Mouse (Mus musculus): ENCODE measurements at regions not wholly inside any gene's neighbourhood (a gene's known extent, or its start where the extent isn't known, plus 50 kb on each side); places are given as distances from the start of the nearest gene placed in this dataset.

DNA sequence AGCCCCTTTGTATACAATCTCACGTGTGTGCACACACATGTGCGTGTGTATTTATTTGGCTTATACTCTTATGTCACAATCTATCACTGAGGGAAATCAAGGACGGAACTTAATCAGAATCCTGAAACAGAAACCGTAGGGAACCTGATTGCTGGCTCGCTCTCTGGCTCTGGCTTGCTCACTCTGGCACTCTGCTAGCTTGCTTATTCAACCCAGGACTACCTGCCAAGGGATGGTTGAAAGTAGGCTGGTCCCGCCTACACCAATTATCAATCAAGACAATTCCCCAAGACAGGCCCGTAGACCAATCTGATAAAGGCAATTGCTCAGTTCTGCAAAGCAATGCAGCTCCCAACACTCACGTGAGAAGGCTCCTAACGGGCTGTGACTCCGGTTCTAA lies 224.0 kb downstream of the Sipa1l2 start:
- Histone ChIP-seq H3K36me3 (ENCODE audit: control insufficient read depth, insufficient read depth) (no peaks in the 10 kb centered on the region), H3K9me3 (replicated peaks; ENCODE audit: control insufficient read depth, low read length) (no peaks in the 10 kb centered on the region), H3K4me1 (ENCODE audit: control insufficient read depth, insufficient read depth, low read length) (peaks cover 66% of the 10 kb centered on the region), H3K9ac (ENCODE audit: low read length) (no peak overlapping the region), H3K27ac (ENCODE audit: low read length) (no peak overlapping the region), H3K4me2 (ENCODE audit: low read depth, low read length) (no peak overlapping the region), H3K27me3 (ENCODE audit: control insufficient read depth, insufficient read depth, low read length) (no peaks in the 10 kb centered on the region), H3K4me3 (ENCODE audit: low read length) (no peak overlapping the region)
- WGBS: 74% methylated on average over 10 of the region's 10 CpGs
- no peak for ATAC-seq (replicated peaks; ENCODE audit: extremely low read depth, insufficient read depth, low FRiP score)

DNA sequence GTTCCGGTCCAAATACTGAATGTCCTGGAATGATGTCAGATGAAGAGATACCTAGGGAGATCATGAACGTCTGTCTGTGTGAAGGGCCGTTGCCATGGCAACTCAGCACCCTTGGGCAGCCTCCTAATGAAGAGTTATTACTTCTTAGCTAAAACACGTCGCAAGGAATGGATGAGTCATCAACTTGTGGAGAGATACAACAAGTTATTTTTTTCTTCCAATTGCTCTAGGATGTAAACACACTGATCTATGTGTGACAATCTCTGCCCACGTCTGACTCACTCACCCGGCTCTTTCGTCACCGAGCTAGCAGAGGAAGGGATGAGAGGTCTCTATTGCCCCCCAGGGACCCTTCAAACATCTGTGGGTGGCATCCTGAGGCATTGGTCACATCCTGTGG lies 225.7 kb downstream of the Sipa1l2 start:
- Histone ChIP-seq H3K36me3 (ENCODE audit: control insufficient read depth, insufficient read depth) (no peaks in the 10 kb centered on the region), H3K27ac (ENCODE audit: low read length) (no peak overlapping the region), H3K4me1 (ENCODE audit: control insufficient read depth, insufficient read depth, low read length) (peaks cover 53% of the 10 kb centered on the region), H3K4me2 (ENCODE audit: low read depth, low read length) (no peak overlapping the region), H3K4me3 (ENCODE audit: low read length) (no peak overlapping the region), H3K9ac (ENCODE audit: low read length) (peak overlapping the region; percentile 48), H3K9me3 (replicated peaks; ENCODE audit: control insufficient read depth, low read length) (no peaks in the 10 kb centered on the region), H3K27me3 (ENCODE audit: control insufficient read depth, insufficient read depth, low read length) (no peaks in the 10 kb centered on the region; the same call in 1 of the 2 replicates)
- 45% methylated on average over 9 of the region's 9 CpGs for WGBS
- no peak for ATAC-seq (replicated peaks; ENCODE audit: extremely low read depth, insufficient read depth, low FRiP score)

DNA sequence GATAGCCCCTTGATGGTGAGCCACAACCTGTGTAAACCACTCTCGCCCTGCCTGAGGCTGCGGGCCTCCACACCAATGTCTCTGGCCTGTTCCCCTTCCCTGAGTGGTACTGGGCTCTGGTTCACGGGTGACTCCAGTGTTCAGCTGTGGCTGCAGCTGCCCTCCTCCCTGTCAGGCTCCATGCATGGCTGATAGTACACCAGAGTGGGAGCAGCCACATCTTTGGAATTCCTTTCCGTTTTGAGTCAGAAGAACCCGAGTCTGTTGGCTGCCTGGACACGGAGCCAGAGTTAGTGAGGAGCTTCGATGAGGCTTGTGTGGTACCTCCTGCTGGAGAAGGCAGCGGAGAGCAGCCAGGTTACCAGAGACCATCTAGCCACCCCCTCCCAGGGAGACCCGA lies 227.1 kb downstream of the Sipa1l2 start:
- Histone ChIP-seq H3K9ac (ENCODE audit: low read length) (peak overlapping the region; percentile 14; the same call in 1 of the 2 replicates), H3K27ac (ENCODE audit: low read length) (peak overlapping the region; percentile 69)

DNA sequence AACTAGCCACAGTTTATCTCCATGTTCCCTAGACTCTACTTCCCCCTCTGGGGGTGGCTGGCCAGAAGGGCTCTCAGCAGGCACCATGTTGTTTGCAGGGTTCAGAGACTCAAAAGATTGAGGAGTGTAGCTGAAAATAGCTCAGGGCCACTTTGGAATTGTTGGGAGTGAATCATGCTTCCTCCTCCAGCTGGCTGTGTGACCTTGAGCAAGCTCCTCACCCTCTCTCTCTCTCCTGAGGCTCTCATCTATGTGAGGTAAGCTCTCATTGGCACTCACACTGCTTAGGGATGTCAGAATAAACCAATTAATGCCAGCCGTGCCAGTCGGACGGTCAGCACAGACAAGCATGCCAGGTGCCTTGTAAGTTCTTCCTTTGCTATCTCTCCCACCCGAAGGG lies 228.0 kb downstream of the Sipa1l2 start:
- 29% methylated on average over 4 of the region's 4 CpGs for WGBS
- ATAC-seq (replicated peaks; ENCODE audit: extremely low read depth, insufficient read depth, low FRiP score): 0 out of 2 replicates have a peak, but pooled peaks have one; percentile 43
- H3K27ac ChIP-seq (ENCODE audit: low read length): peak overlapping the region; percentile 69

More for the DNA sequence above, 227.1 kb downstream of the Sipa1l2 start:
- WGBS: 34% methylated on average over 9 of the region's 9 CpGs
- Histone ChIP-seq H3K9me3 (replicated peaks; ENCODE audit: control insufficient read depth, low read length) (no peaks in the 10 kb centered on the region), H3K4me2 (ENCODE audit: low read depth, low read length) (no peak overlapping the region), H3K27me3 (ENCODE audit: control insufficient read depth, insufficient read depth, low read length) (no peaks in the 10 kb centered on the region; the same call in 1 of the 2 replicates), H3K4me3 (ENCODE audit: low read length) (no peak overlapping the region), H3K4me1 (ENCODE audit: control insufficient read depth, insufficient read depth, low read length) (peaks cover 51% of the 10 kb centered on the region), H3K36me3 (ENCODE audit: control insufficient read depth, insufficient read depth) (no peaks in the 10 kb centered on the region)
- 0 out of 2 replicates have a peak, but pooled peaks have one; percentile 34 for ATAC-seq (replicated peaks; ENCODE audit: extremely low read depth, insufficient read depth, low FRiP score)

DNA sequence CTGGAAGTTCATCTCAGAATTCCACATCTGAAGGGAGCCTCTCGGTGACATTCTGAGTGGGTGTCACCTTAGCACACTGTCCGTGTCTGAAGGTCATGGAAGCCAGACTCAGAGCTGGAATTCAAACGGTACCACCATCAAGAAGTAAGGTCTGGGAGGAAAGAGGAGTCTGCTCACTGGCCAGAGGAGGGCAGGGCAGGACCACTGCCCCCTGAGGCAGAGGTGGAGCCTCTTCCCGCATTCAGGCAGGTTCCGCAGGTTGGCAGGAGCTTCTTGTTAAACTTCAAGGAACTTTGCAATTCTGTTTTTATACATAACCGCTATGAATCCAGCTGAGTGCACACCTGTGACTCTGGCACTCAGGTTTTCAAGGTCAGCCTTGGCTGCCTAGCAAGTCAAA lies 231.4 kb downstream of the Sipa1l2 start:
- H3K27me3 ChIP-seq (ENCODE audit: control insufficient read depth, insufficient read depth, low read length): no peaks in the 10 kb centered on the region; the same call in 1 of the 2 replicates
- peak overlapping the region; percentile 34; the same call in 1 of the 2 replicates for H3K9ac ChIP-seq (ENCODE audit: low read length)
- ATAC-seq (replicated peaks; ENCODE audit: extremely low read depth, insufficient read depth, low FRiP score): 0 out of 2 replicates have a peak, but pooled peaks have one; percentile 33
- H3K27ac ChIP-seq (ENCODE audit: low read length): peak overlapping the region; percentile 24
- no peak overlapping the region for H3K4me3 ChIP-seq (ENCODE audit: low read length)
- H3K4me1 ChIP-seq (ENCODE audit: control insufficient read depth, insufficient read depth, low read length): peaks cover 34% of the 10 kb centered on the region
- 32% methylated on average over 6 of the region's 6 CpGs for WGBS
- H3K9me3 ChIP-seq (replicated peaks; ENCODE audit: control insufficient read depth, low read length): no peaks in the 10 kb centered on the region
- no peak overlapping the region for H3K4me2 ChIP-seq (ENCODE audit: low read depth, low read length)
- H3K36me3 ChIP-seq (ENCODE audit: control insufficient read depth, insufficient read depth): no peaks in the 10 kb centered on the region

More for the DNA sequence above, 228.0 kb downstream of the Sipa1l2 start:
- peaks cover 52% of the 10 kb centered on the region for H3K4me1 ChIP-seq (ENCODE audit: control insufficient read depth, insufficient read depth, low read length)
- H3K9ac ChIP-seq (ENCODE audit: low read length): no peak overlapping the region
- no peaks in the 10 kb centered on the region; the same call in 1 of the 2 replicates for H3K27me3 ChIP-seq (ENCODE audit: control insufficient read depth, insufficient read depth, low read length)
- no peaks in the 10 kb centered on the region for H3K36me3 ChIP-seq (ENCODE audit: control insufficient read depth, insufficient read depth)
- H3K4me2 ChIP-seq (ENCODE audit: low read depth, low read length): no peak overlapping the region
- no peak overlapping the region for H3K4me3 ChIP-seq (ENCODE audit: low read length)
- H3K9me3 ChIP-seq (replicated peaks; ENCODE audit: control insufficient read depth, low read length): no peaks in the 10 kb centered on the region

DNA sequence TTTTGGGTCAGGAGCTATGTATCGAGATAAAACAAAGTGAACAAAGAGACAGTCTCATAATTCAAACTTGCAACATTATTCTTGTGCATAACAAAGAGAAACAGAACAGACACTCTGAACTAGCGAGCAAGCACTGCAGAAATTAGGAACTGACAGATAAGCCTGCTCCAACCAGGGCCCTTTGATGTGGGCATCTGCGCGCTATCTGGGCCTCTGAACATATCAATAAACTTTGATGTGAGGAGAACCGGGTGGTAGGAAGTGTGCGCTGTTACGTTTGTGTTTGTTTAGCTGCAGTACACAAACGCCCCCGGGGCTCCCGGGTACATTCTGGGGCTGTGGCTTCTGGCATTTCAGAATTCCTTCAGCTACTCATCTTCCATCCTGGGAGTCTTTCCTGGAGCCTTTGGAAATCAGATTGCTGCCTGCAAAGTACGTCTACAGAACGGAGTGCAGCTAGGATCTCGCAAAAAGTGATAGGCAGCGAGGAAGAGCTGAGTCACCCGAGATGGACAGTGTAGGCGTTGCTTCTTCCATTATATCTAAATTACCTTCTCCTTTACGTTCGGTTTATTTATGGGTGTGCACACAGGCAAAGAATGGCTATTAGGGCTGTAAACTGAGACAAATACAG lies 232.0 kb downstream of the Sipa1l2 start:
- 23% methylated on average over 18 of the region's 18 CpGs for WGBS
- Histone ChIP-seq H3K4me2 (ENCODE audit: low read depth, low read length) (peak overlapping the region; percentile 16), H3K4me3 (ENCODE audit: low read length) (no peak overlapping the region), H3K27me3 (ENCODE audit: control insufficient read depth, insufficient read depth, low read length) (no peaks in the 10 kb centered on the region; the same call in 1 of the 2 replicates), H3K9ac (ENCODE audit: low read length) (peak overlapping the region; percentile 34), H3K4me1 (ENCODE audit: control insufficient read depth, insufficient read depth, low read length) (peaks cover 29% of the 10 kb centered on the region), H3K27ac (ENCODE audit: low read length) (peak overlapping the region; percentile 24), H3K36me3 (ENCODE audit: control insufficient read depth, insufficient read depth) (no peaks in the 10 kb centered on the region), H3K9me3 (replicated peaks; ENCODE audit: control insufficient read depth, low read length) (no peaks in the 10 kb centered on the region)
- no peak for ATAC-seq (replicated peaks; ENCODE audit: extremely low read depth, insufficient read depth, low FRiP score)

DNA sequence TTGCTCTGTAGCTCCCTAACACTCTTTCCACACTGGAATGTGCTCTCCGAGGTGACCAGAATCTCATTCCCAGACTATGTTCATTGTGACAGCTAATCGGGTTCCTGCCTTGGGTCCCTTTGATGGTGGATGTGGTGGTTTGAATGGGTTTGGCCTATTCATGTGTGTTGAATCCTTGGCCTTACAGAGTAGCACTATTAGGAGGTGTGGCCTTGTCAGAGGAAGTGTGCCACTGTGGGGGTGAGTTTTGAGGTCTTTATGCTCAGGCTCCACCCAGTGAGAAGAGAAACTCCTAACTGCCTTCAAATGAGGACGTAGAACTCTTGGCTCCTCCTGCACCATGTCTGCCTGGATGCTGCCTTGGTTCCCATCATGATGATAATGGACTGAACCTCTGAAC lies 232.8 kb downstream of the Sipa1l2 start:
- no peak overlapping the region for H3K4me3 ChIP-seq (ENCODE audit: low read length)
- peaks cover 22% of the 10 kb centered on the region for H3K4me1 ChIP-seq (ENCODE audit: control insufficient read depth, insufficient read depth, low read length)
- no peak overlapping the region for H3K4me2 ChIP-seq (ENCODE audit: low read depth, low read length)
- no peaks in the 10 kb centered on the region; the same call in 1 of the 2 replicates for H3K27me3 ChIP-seq (ENCODE audit: control insufficient read depth, insufficient read depth, low read length)
- no peak overlapping the region for H3K27ac ChIP-seq (ENCODE audit: low read length)
- H3K36me3 ChIP-seq (ENCODE audit: control insufficient read depth, insufficient read depth): no peaks in the 10 kb centered on the region
- H3K9me3 ChIP-seq (replicated peaks; ENCODE audit: control insufficient read depth, low read length): no peaks in the 10 kb centered on the region
- ATAC-seq (replicated peaks; ENCODE audit: extremely low read depth, insufficient read depth, low FRiP score): no peak
- 52% methylated on average over 3 of the region's 3 CpGs for WGBS
- H3K9ac ChIP-seq (ENCODE audit: low read length): no peak overlapping the region

DNA sequence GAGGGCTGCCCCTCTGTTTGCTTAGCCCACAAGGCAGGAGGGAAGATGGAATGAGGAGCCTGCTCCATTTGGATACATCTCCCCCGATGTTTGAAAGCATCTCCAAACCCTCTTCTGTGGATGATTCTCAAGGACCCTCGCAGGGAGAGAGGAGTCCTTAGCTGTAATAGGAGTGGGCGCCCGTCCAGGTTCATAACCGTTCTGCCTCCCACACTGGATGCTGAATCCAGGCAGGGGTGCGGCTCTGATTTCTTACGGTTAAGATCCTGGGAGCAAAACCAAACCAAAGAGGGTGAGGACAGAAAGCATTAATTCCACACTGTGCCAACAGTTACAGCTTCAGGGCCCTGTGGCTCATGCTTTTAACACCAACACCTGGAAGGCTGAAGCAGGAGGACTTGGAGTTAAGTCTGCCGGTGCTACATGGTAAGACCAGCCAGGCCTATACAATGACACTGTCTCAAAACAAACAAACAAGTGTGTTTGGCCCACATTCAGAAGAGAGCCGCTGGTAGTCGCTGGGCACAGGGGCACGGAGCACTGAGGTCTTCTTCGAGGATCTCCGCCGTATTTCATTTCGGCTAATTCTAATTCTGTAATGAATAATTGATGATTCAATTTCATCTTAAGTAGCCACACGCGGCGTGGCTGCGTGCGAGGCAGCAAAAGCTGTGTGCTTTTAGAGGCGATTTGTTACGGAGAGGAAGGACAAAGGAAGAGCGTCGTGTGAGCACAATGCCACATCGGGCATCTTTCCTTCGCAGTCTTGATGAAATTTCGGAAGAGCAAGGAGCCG lies 233.8 kb downstream of the Sipa1l2 start:
- Histone ChIP-seq H3K4me3 (ENCODE audit: low read length) (no peak overlapping the region), H3K36me3 (ENCODE audit: control insufficient read depth, insufficient read depth) (no peaks in the 10 kb centered on the region), H3K9ac (ENCODE audit: low read length) (no peak overlapping the region), H3K4me1 (ENCODE audit: control insufficient read depth, insufficient read depth, low read length) (peaks cover 19% of the 10 kb centered on the region), H3K27ac (ENCODE audit: low read length) (no peak overlapping the region), H3K27me3 (ENCODE audit: control insufficient read depth, insufficient read depth, low read length) (no peaks in the 10 kb centered on the region; the same call in 1 of the 2 replicates), H3K9me3 (replicated peaks; ENCODE audit: control insufficient read depth, low read length) (no peaks in the 10 kb centered on the region), H3K4me2 (ENCODE audit: low read depth, low read length) (no peak overlapping the region)
- WGBS: 78% methylated on average over 28 of the region's 28 CpGs
- no peak for ATAC-seq (replicated peaks; ENCODE audit: extremely low read depth, insufficient read depth, low FRiP score)

DNA sequence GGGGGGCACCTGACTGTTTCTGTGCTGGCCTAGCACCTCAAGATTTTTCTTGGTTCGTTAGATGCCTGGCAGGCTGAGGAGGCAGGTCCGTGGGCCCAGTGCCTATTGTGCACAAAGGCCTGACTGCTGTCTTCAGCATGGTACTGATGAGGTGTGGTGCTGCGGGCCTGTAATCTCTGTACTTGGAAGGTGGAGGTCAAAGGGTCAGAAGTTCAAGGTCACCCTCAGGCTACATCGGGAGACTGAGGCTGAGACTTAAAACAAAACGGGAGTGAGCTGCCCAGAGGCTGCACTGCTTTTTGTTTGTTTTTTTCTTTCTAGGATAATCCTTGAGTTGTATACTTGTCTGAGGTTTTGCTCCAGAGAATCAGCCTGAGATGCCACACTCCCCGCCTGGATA lies 234.4 kb downstream of the Sipa1l2 start:
- no peaks in the 10 kb centered on the region for H3K36me3 ChIP-seq (ENCODE audit: control insufficient read depth, insufficient read depth)
- no peak overlapping the region for H3K4me3 ChIP-seq (ENCODE audit: low read length)
- H3K4me2 ChIP-seq (ENCODE audit: low read depth, low read length): no peak overlapping the region
- no peak overlapping the region for H3K27ac ChIP-seq (ENCODE audit: low read length)
- no peaks in the 10 kb centered on the region; the same call in 1 of the 2 replicates for H3K27me3 ChIP-seq (ENCODE audit: control insufficient read depth, insufficient read depth, low read length)
- WGBS: 59% methylated on average over 6 of the region's 6 CpGs
- H3K4me1 ChIP-seq (ENCODE audit: control insufficient read depth, insufficient read depth, low read length): peaks cover 25% of the 10 kb centered on the region
- no peak overlapping the region for H3K9ac ChIP-seq (ENCODE audit: low read length)
- no peak for ATAC-seq (replicated peaks; ENCODE audit: extremely low read depth, insufficient read depth, low FRiP score)
- H3K9me3 ChIP-seq (replicated peaks; ENCODE audit: control insufficient read depth, low read length): no peaks in the 10 kb centered on the region
